Mouse (Mus musculus) brain, embryonic 14.5 days (tissue): ENCODE results near the gene Lin9.

Source experiments
- CTCF ChIP-seq: fragments of 200-500 bp; IDR thresholded peaks from 2 replicates; pipeline ENCODE4 v1.5.1; 2012; ENCODE audit warnings: inconsistent platforms, mild to moderate bottlenecking, moderate library complexity, borderline replicate concordance; ENCODE audit not compliant: insufficient read depth, insufficient read length; ENCODE audit errors: extremely low read depth
- POLR2A ChIP-seq: fragments of 200-500 bp; IDR thresholded peaks from 2 replicates; pipeline ENCODE4 v1.6.1; 2012; ENCODE audit warnings: mild to moderate bottlenecking, inconsistent platforms, borderline replicate concordance; ENCODE audit not compliant: poor library complexity, insufficient read depth, insufficient read length, severe bottlenecking; ENCODE audit errors: extremely low read depth

GRCm38 (mm10) chr1:180606796-180607577 is 34.0 kb upstream of the Lin9 start:
- TF ChIP-seq CTCF: no peak
- no peak for TF ChIP-seq POLR2A
